Mouse (Mus musculus) cerebellum, adult 2 months (tissue): ENCODE measurements around the gene Fscn3.

Experiments
- CTCF ChIP-seq: fragments of 200-500 bp; IDR thresholded peaks from 2 replicates; pipeline ENCODE4 v1.5.1; 2011; ENCODE audit warnings: low read depth, mild to moderate bottlenecking, control low read depth, low read length, moderate library complexity, borderline replicate concordance; ENCODE audit not compliant: insufficient read depth
- POLR2A ChIP-seq: fragments of 200-500 bp; IDR thresholded peaks from 2 replicates; pipeline ENCODE4 v1.6.1; 2011; ENCODE audit warnings: low read length, control low read depth, borderline replicate concordance; ENCODE audit not compliant: insufficient read depth

DNA sequence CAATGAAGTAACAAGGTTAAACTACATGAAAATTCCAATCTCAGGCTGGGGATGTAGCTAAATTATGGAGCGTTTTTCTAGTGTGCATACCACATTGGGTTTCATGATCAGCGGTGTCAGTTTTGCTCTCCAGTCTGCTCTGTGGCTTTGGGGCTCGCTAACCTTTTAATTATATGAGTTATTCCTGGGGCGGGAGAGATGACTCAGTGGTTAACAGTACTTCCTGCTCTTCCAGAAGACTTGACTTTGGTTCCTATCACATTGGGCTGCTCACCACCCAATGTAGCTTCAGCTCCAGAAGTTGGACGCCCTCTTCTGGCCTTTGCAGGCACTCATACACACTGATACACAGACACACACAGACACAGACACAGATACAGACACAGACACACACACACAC lies 43.0 kb downstream of the Fscn3 start:
- no peak for TF ChIP-seq CTCF
- no peak for TF ChIP-seq POLR2A
